Mouse (Mus musculus) liver, embryonic 11.5 days (tissue): Measurements from ENCODE around the gene Mpped1. TPM values are rescaled to one million over a fixed set of nuclear protein-coding genes. Genes with fewer than 3 reads are reported as not detected.

Source experiments
- ATAC-seq: fragments of 200-750 bp; cut with Nextera tagmentation; replicated peaks from 2 replicates; pipeline ENCODE4 v1.8.0; 2017; ENCODE audit warnings: moderate number of reproducible peaks, mild to moderate bottlenecking, moderate TSS enrichment, moderate library complexity; ENCODE audit not compliant: low FRiP score
- DNase-seq: peaks from one replicate; pipeline ENCODE4 v3.0.0-alpha.2; 2017; ENCODE audit warnings: low spot score
- H3K27ac ChIP-seq: fragments of 300-500 bp; sonication (generic); 2 replicates; pipeline ENCODE4 v1.5.1; 2014; ENCODE audit warnings: mild to moderate bottlenecking, low read depth, low read length, control low read depth
- H3K27me3 ChIP-seq: fragments of 300-500 bp; sonication (generic); replicated peaks from 2 replicates; pipeline ENCODE4 v1.6.1; 2014; ENCODE audit warnings: low read length, mixed read lengths; ENCODE audit not compliant: control insufficient read depth, insufficient read depth
- H3K36me3 ChIP-seq: fragments of 300-500 bp; sonication (generic); 2 replicates; pipeline ENCODE4 v1.6.1; 2014; ENCODE audit warnings: mild to moderate bottlenecking, low read length, moderate library complexity, mixed read lengths; ENCODE audit not compliant: control insufficient read depth, insufficient read depth
- H3K4me1 ChIP-seq: fragments of 300-500 bp; sonication (generic); replicated peaks from 2 replicates; pipeline ENCODE4 v1.6.1; 2014; ENCODE audit warnings: low read length, mixed read lengths; ENCODE audit not compliant: control insufficient read depth, insufficient read depth
- H3K4me2 ChIP-seq: fragments of 300-500 bp; sonication (generic); 2 replicates; pipeline ENCODE4 v1.6.1; 2014; ENCODE audit warnings: mild to moderate bottlenecking, control low read depth, moderate library complexity
- H3K4me3 ChIP-seq: fragments of 300-500 bp; sonication (generic); 2 replicates; pipeline ENCODE4 v1.5.1; 2014; ENCODE audit warnings: low read depth, low read length, control low read depth
- H3K9ac ChIP-seq: fragments of 300-500 bp; sonication (generic); 2 replicates; pipeline ENCODE4 v1.6.1; 2014; ENCODE audit warnings: low read depth, low read length, control low read depth
- H3K9me3 ChIP-seq: fragments of 300-500 bp; sonication (generic); 2 replicates; pipeline ENCODE4 v1.6.1; 2016; ENCODE audit warnings: low read length, inconsistent platforms, mixed read lengths; ENCODE audit not compliant: control insufficient read depth
- WGBS: fragments of 180-500 bp; shearing (Covaris S2); extraction: QIAGEN DNeasy Blood & Tissue Kit; methylation state at CpG from one replicate; pipeline ENCODE4 v1.1.7; 2014; 5-methylcytosine and 5-hydroxymethylcytosine counted together
- polyA plus RNA-seq: library from polyadenylated mRNA; unstranded; fragments of >200 nt; fragmentation: Nextera tagmentation; extraction: Ambion mirVana; gene quantifications from 2 replicates; pipeline ENCODE4 v1.2.1, GENCODE M21; 2014

The Mpped1 gene
- polyA plus RNA-seq, 1 experiment from 2014 or later: 0.18 TPM

DNA sequence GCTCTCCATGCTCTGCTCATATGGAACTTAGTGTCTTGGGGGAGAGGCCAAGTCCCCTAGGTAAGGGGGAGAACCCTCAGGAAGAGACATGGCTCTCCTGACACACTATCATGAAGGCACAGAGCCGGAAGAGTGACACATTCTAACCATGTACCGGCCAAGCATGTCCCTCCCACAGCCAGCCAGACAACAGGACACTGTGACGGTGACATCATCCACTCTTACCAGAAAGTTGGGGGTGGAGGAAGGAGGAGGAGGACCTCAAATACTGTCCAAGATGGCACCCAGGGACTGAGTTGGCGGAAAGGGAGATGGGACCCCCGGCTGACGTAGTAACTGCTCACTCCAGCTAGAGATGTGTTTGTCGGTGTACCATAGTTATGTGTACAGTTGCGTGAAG is 104.6 kb downstream of the Mpped1 start:
- ATAC-seq: no peak
- WGBS: 88% methylated on average over 8 of the region's 8 CpGs
- no peaks in the 10 kb centered on the region for H3K9me3 ChIP-seq

DNA sequence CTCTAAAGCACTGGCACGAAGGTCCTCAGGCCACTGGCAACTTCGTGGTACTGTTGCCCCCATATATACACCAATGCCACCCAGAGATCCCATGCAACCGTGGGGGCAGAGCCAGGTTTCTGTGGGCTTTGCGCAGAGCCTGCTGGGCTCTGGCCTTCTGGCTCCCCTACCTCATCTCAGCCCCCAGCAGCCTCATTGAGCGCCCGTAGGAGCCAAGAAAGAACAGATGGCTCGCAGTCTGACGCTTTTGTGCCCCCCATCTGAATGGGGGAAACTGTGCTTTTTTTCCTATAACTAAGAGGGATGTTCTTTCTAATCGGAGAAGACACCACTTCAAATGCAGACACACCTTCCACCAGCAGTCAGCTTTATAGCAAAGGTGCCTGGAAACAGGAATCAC is 105.0 kb downstream of the Mpped1 start:
- no peaks in the 10 kb centered on the region for H3K4me1 ChIP-seq
- no peaks in the 10 kb centered on the region for H3K9me3 ChIP-seq
- ATAC-seq (no peak), DNase-seq (no peak)
- H3K9ac ChIP-seq: no peak overlapping the region
- H3K27me3 ChIP-seq: no peaks in the 10 kb centered on the region
- H3K4me2 ChIP-seq: no peak overlapping the region
- no peak overlapping the region for H3K27ac ChIP-seq
- no peaks in the 10 kb centered on the region for H3K36me3 ChIP-seq
- WGBS: 81% methylated on average over 9 of the region's 9 CpGs
- no peak overlapping the region for H3K4me3 ChIP-seq

More for the DNA sequence above, 104.6 kb downstream of the Mpped1 start:
- H3K4me3 ChIP-seq: no peak overlapping the region
- H3K4me1 ChIP-seq: no peaks in the 10 kb centered on the region
- no peaks in the 10 kb centered on the region for H3K27me3 ChIP-seq
- no peak overlapping the region for H3K4me2 ChIP-seq
- H3K36me3 ChIP-seq: no peaks in the 10 kb centered on the region
- no peak overlapping the region for H3K27ac ChIP-seq
- DNase-seq: no peak
- H3K9ac ChIP-seq: no peak overlapping the region

DNA sequence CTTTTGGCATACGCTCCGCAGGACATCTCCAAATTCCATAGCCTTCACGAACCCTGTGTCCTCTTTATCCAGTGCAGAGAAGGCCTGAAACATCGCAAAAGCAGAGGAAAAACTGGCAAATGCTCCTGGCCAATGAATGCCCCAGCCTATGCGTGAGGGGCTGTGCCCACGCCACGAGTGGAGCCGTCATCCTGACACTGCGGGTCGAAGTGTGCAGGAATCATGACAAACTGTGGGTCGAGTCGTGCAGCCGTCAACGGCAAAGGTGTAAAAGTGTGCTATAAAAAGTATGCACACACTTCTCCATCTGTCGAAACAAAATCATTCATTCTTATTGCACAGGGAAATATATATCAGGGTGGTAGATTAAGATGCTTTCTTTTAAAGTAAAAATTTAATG is 113.6 kb downstream of the Mpped1 start:
- no peak for ATAC-seq

DNA sequence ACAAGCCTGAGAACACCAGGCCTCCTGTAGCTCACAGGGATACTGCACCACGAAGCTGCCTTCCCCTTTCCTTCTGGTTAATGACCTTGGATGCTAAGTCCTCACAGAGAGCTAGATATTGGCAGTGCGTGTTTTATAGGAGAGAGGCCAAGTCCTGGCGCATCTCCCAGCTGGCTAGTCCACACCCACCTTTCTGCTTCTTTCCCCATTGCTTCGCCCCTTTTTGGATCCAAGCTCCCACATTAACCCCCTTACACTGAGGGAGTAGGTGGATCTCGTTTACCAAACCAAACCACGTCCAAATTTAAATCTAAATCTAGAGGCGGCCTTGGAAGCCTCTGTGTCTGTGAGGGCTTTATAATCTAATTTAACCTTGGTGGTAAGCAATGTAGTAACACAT is 115.0 kb downstream of the Mpped1 start:
- ATAC-seq (no peak), DNase-seq (no peak)
- Histone ChIP-seq H3K9ac (no peak overlapping the region), H3K4me1 (no peaks in the 10 kb centered on the region), H3K9me3 (no peaks in the 10 kb centered on the region), H3K36me3 (no peaks in the 10 kb centered on the region), H3K4me3 (no peak overlapping the region), H3K27me3 (no peaks in the 10 kb centered on the region), H3K4me2 (no peak overlapping the region), H3K27ac (no peak overlapping the region)
- WGBS: 74% methylated on average over 7 of the region's 7 CpGs

More for the DNA sequence above, 113.6 kb downstream of the Mpped1 start:
- WGBS: 82% methylated on average over 15 of the region's 15 CpGs
- Histone ChIP-seq H3K9ac (no peak overlapping the region), H3K4me3 (no peak overlapping the region), H3K4me1 (no peaks in the 10 kb centered on the region), H3K27ac (no peak overlapping the region), H3K27me3 (no peaks in the 10 kb centered on the region), H3K4me2 (no peak overlapping the region), H3K36me3 (no peaks in the 10 kb centered on the region), H3K9me3 (no peaks in the 10 kb centered on the region)
- no peak for DNase-seq

- DNase-seq (no peak), ATAC-seq (no peak)
- Histone ChIP-seq H3K9me3 (no peaks in the 10 kb centered on the region), H3K27me3 (no peaks in the 10 kb centered on the region), H3K4me1 (no peaks in the 10 kb centered on the region), H3K9ac (no peak overlapping the region), H3K4me3 (no peak overlapping the region), H3K27ac (no peak overlapping the region), H3K36me3 (no peaks in the 10 kb centered on the region), H3K4me2 (no peak overlapping the region)
- WGBS: 32% methylated on average over 9 of the region's 9 CpGs
Measured at GRCm38 (mm10) chr15:83896011-83896410, 116.7 kb downstream of the Mpped1 start.

DNA sequence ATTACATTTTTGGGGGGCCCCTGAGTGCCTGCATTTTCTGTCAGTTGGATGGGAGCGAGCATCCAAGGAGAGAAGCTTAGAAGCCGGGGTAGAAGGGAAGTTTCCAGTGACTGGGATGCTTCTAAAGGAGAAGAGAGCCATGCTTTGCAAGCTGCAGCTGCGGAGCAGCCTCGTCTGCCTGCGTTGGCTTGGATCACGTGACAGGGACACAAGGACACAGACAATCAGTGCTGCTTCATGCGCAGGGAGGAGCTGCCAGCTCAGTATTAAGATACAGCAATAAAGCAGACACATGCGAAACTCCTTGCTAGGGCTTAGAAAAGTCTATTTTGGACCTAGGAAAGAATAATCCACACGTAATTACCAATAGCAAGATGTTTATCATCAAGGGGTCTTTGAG is 118.0 kb downstream of the Mpped1 start:
- DNase-seq (no peak), ATAC-seq (no peak)
- no peaks in the 10 kb centered on the region for H3K27me3 ChIP-seq
- H3K4me3 ChIP-seq: no peak overlapping the region
- H3K9me3 ChIP-seq: no peaks in the 10 kb centered on the region
- no peaks in the 10 kb centered on the region for H3K36me3 ChIP-seq
- H3K4me2 ChIP-seq: no peak overlapping the region
- H3K27ac ChIP-seq: no peak overlapping the region
- H3K9ac ChIP-seq: no peak overlapping the region
- no peaks in the 10 kb centered on the region for H3K4me1 ChIP-seq
- WGBS: 66% methylated on average over 9 of the region's 9 CpGs

DNA sequence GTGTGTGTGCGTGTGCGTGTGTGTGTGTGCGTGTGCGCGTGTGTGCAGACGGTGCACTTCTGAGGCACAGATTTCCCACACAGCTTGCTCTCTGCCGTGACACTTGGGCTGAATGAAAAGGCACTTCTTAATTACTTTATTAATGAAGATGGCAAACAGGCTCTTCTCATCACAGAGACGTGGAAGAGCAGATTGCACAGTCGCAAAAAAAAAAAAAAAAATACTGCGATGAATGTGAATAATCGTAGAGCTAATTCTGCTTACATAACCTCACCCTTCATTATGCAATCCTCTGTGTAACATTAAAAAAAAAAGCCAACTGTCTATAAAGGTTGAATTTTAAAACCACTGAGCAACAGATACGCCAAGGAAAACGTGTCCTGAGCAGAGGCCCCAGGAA is 127.2 kb downstream of the Mpped1 start:
- DNase-seq (no peak), ATAC-seq (no peak)
- Histone ChIP-seq H3K27ac (no peak overlapping the region), H3K4me1 (no peaks in the 10 kb centered on the region), H3K36me3 (no peaks in the 10 kb centered on the region), H3K4me2 (no peak overlapping the region), H3K9me3 (no peaks in the 10 kb centered on the region), H3K27me3 (no peaks in the 10 kb centered on the region), H3K4me3 (no peak overlapping the region), H3K9ac (no peak overlapping the region)
- WGBS: 86% methylated on average over 13 of the region's 13 CpGs

Other genes starting within 250 kb of the Mpped1 start
- gene Tspo, start 215.9 kb upstream of the Mpped1 start, polyA plus RNA-seq: 144 and 150 TPM in 2 replicates
- 38.6 and 39.3 TPM in 2 replicates for gene Mcat, start 215.7 kb upstream of the Mpped1 start, polyA plus RNA-seq
- gene Ttll12, start 184.3 kb upstream of the Mpped1 start, polyA plus RNA-seq: 81.4 and 87.1 TPM in 2 replicates
- gene Scube1, start 54.4 kb upstream of the Mpped1 start, polyA plus RNA-seq: 2.5 and 4.0 TPM in 2 replicates